Mouse (Mus musculus) liver, postnatal 0 days (tissue): Measurements from ENCODE around the gene Prkca.

Source experiments
- CTCF ChIP-seq: sonication (generic); IDR thresholded peaks from 2 replicates; pipeline ENCODE4 v1.5.1; 2016; ENCODE audit warnings: antibody characterized with exemption, low read depth
- EP300 ChIP-seq: IDR thresholded peaks from 2 replicates; pipeline ENCODE4 v1.6.1; 2016; ENCODE audit warnings: antibody characterized with exemption, low read depth, mild to moderate bottlenecking

GRCm38 (mm10) chr11:108217043-108217442, 126.7 kb downstream of the Prkca start:
- TF ChIP-seq CTCF (no peak), EP300 (no peak)
